Mouse (Mus musculus) kidney, embryonic 16.5 days (tissue): ENCODE data around the gene Dennd1c. TPM values are rescaled to one million over a fixed set of nuclear protein-coding genes. Genes with fewer than 3 reads are reported as not detected.
"Not testable (repeated sequence)": the region's sequence is repeated elsewhere in the genome, so short reads cannot be mapped to it uniquely, and the experiment has no call there.

Experiments
- ATAC-seq: fragments of 200-750 bp; cut with Nextera tagmentation; 2 replicates; pipeline ENCODE4 v1.8.0; 2017; ENCODE audit warnings: moderate TSS enrichment; ENCODE audit not compliant: low FRiP score, low TSS enrichment
- H3K27ac ChIP-seq: fragments of 300-500 bp; sonication (generic); 2 replicates; pipeline ENCODE4 v1.5.1; 2014; ENCODE audit warnings: low read length
- H3K27me3 ChIP-seq: fragments of 300-500 bp; sonication (generic); 2 replicates; pipeline ENCODE4 v1.6.1; 2014; ENCODE audit warnings: low read length, control low read depth, mixed read lengths; ENCODE audit not compliant: insufficient read depth
- H3K36me3 ChIP-seq: fragments of 300-500 bp; sonication (generic); 2 replicates; pipeline ENCODE4 v1.6.1; 2014; ENCODE audit warnings: low read length, control low read depth, mixed read lengths; ENCODE audit not compliant: insufficient read depth
- H3K4me1 ChIP-seq: fragments of 300-500 bp; sonication (generic); 2 replicates; pipeline ENCODE4 v1.6.1; 2014; ENCODE audit warnings: low read length, control low read depth, mixed read lengths; ENCODE audit not compliant: insufficient read depth
- H3K4me2 ChIP-seq: fragments of 300-500 bp; sonication (generic); replicated peaks from 2 replicates; pipeline ENCODE4 v1.6.1; 2014; ENCODE audit warnings: low read depth, low read length
- H3K4me3 ChIP-seq: fragments of 300-500 bp; sonication (generic); 2 replicates; pipeline ENCODE4 v1.5.1; 2014; ENCODE audit warnings: mild to moderate bottlenecking, low read length
- H3K9ac ChIP-seq: fragments of 300-500 bp; sonication (generic); replicated peaks from 2 replicates; pipeline ENCODE4 v1.6.1; 2014; ENCODE audit warnings: low read length
- H3K9me3 ChIP-seq: fragments of 300-500 bp; sonication (generic); 2 replicates; pipeline ENCODE4 v1.6.1; 2016; ENCODE audit warnings: low read length, control low read depth
- WGBS: fragments of 180-500 bp; shearing (Covaris S2); extraction: QIAGEN DNeasy Blood & Tissue Kit; methylation state at CpG from one replicate; pipeline ENCODE4 v1.1.7; 2014; 5-methylcytosine and 5-hydroxymethylcytosine counted together
- polyA plus RNA-seq: library from polyadenylated mRNA; unstranded; fragments of >200 nt; fragmentation: Nextera tagmentation; extraction: Ambion mirVana; gene quantifications from 2 replicates; pipeline ENCODE4 v1.2.1, GENCODE M21; 2015

Dennd1c gene
- polyA plus RNA-seq, 1 experiment from 2014 or later: 6.8 TPM

GRCm38 (mm10) chr17:57058891-57059485, 19.3 kb downstream of the Dennd1c start, which contains the start of gene Crb3:
Gene Crb3 (plus strand): TSS chr17:57059105.
- Histone ChIP-seq H3K4me2 (peak within 1 kb of the TSS; percentile 83), H3K36me3 (0 out of 2 replicates have a peak, but pooled peaks cover 8% of the 10 kb centered on the region)
- ATAC-seq: peak; percentile 7; the same call in 1 of the 2 replicates

GRCm38 (mm10) chr17:57056246-57056645, 22.1 kb downstream of the Dennd1c start:
- peaks cover 4% of the 10 kb centered on the region for H3K27me3 ChIP-seq
- H3K27ac ChIP-seq: no peak overlapping the region
- no peak for ATAC-seq
- H3K36me3 ChIP-seq: peaks cover 26% of the 10 kb centered on the region
- no peaks in the 10 kb centered on the region for H3K9me3 ChIP-seq
- 88% methylated on average over 3 of the region's 3 CpGs for WGBS
- peaks cover 11% of the 10 kb centered on the region for H3K4me1 ChIP-seq
- no peak overlapping the region for H3K4me3 ChIP-seq
- no peak overlapping the region for H3K9ac ChIP-seq
- no peak overlapping the region for H3K4me2 ChIP-seq

More at GRCm38 (mm10) chr17:57058891-57059485, 19.3 kb downstream of the Dennd1c start, which contains the start of gene Crb3:
- H3K27me3 ChIP-seq: peaks cover 28% of the 10 kb centered on the region
- WGBS: under 1% methylated on average over 17 of the region's 22 CpGs
- no peaks in the 10 kb centered on the region for H3K9me3 ChIP-seq
- H3K4me1 ChIP-seq: peaks cover 19% of the 10 kb centered on the region
- peak within 1 kb of the TSS; percentile 83 for H3K4me3 ChIP-seq
- H3K9ac ChIP-seq: peak within 1 kb of the TSS; percentile 85
- H3K27ac ChIP-seq: peak within 1 kb of the TSS; percentile 79

- not testable (repeated sequence) for H3K27ac ChIP-seq, H3K27me3 ChIP-seq, H3K9ac ChIP-seq, H3K4me3 ChIP-seq, H3K4me1 ChIP-seq, H3K4me2 ChIP-seq, ATAC-seq, H3K9me3 ChIP-seq
- peaks cover 37% of the 10 kb centered on the region for H3K36me3 ChIP-seq
- WGBS: 93% methylated on average over 4 of the region's 4 CpGs
Observed at GRCm38 (mm10) chr17:57051679-57052078, 26.6 kb downstream of the Dennd1c start.

- H3K36me3 ChIP-seq: peaks cover 29% of the 10 kb centered on the region
- no peak overlapping the region for H3K4me3 ChIP-seq
- H3K9ac ChIP-seq: no peak overlapping the region
- H3K4me2 ChIP-seq: no peak overlapping the region
- H3K27me3 ChIP-seq: no peaks in the 10 kb centered on the region
- ATAC-seq: no peak
- H3K9me3 ChIP-seq: no peaks in the 10 kb centered on the region
- H3K27ac ChIP-seq: no peak overlapping the region
- WGBS: 91% methylated on average over 3 of the region's 3 CpGs
- H3K4me1 ChIP-seq: no peaks in the 10 kb centered on the region; the same call in 1 of the 2 replicates
Observed at GRCm38 (mm10) chr17:57048816-57049215, 29.5 kb downstream of the Dennd1c start.

- Histone ChIP-seq H3K4me3 (no peak overlapping the region), H3K27ac (no peak overlapping the region), H3K4me2 (no peak overlapping the region), H3K27me3 (no peaks in the 10 kb centered on the region), H3K9me3 (no peaks in the 10 kb centered on the region), H3K9ac (no peak overlapping the region), H3K4me1 (no peaks in the 10 kb centered on the region; the same call in 1 of the 2 replicates), H3K36me3 (peaks cover 21% of the 10 kb centered on the region)
- 45% methylated on average over 5 of the region's 5 CpGs for WGBS
- 0 out of 2 replicates have a peak, but pooled peaks have one; percentile 24 for ATAC-seq
Observed at GRCm38 (mm10) chr17:57047406-57047805, 30.9 kb downstream of the Dennd1c start.

- ATAC-seq: no peak
- WGBS: 79% methylated on average over 8 of the region's 8 CpGs
Observed at GRCm38 (mm10) chr17:57041554-57041953, 36.8 kb downstream of the Dennd1c start, which contains the start of gene Slc25a41. Gene Slc25a41 (minus strand): TSS chr17:57041654.

GRCm38 (mm10) chr17:57038978-57039377, 39.3 kb downstream of the Dennd1c start:
- no peaks in the 10 kb centered on the region for H3K9me3 ChIP-seq
- H3K9ac ChIP-seq: no peak overlapping the region
- no peak overlapping the region for H3K27ac ChIP-seq
- no peaks in the 10 kb centered on the region for H3K36me3 ChIP-seq
- peaks cover 9% of the 10 kb centered on the region for H3K27me3 ChIP-seq
- no peaks in the 10 kb centered on the region for H3K4me1 ChIP-seq
- H3K4me2 ChIP-seq: no peak overlapping the region
- no peak for ATAC-seq
- WGBS: 47% methylated on average over 8 of the region's 8 CpGs
- H3K4me3 ChIP-seq: no peak overlapping the region

More at GRCm38 (mm10) chr17:57041554-57041953, 36.8 kb downstream of the Dennd1c start, which contains the start of gene Slc25a41:
- no peaks in the 10 kb centered on the region for H3K4me1 ChIP-seq
- H3K27me3 ChIP-seq: peaks cover 9% of the 10 kb centered on the region
- H3K9me3 ChIP-seq: no peaks in the 10 kb centered on the region
- no peak within 1 kb of the TSS for H3K27ac ChIP-seq
- no peak within 1 kb of the TSS for H3K4me3 ChIP-seq
- H3K4me2 ChIP-seq: no peak within 1 kb of the TSS
- no peaks in the 10 kb centered on the region for H3K36me3 ChIP-seq
- H3K9ac ChIP-seq: no peak within 1 kb of the TSS

- peaks cover 8% of the 10 kb centered on the region for H3K36me3 ChIP-seq
- no peaks in the 10 kb centered on the region for H3K27me3 ChIP-seq
- H3K4me3 ChIP-seq: peak overlapping the region; percentile 49; the same call in 1 of the 2 replicates
- H3K4me1 ChIP-seq: peaks cover 18% of the 10 kb centered on the region
- no peak for ATAC-seq
- H3K27ac ChIP-seq: no peak overlapping the region
- peak overlapping the region; percentile 60 for H3K4me2 ChIP-seq
- WGBS: 89% methylated on average over 4 of the region's 4 CpGs
- no peaks in the 10 kb centered on the region for H3K9me3 ChIP-seq
- H3K9ac ChIP-seq: no peak overlapping the region; the same call in 1 of the 2 replicates
Observed at GRCm38 (mm10) chr17:57032854-57033253, 45.5 kb downstream of the Dennd1c start.

- H3K36me3 ChIP-seq: peaks cover 17% of the 10 kb centered on the region
- peaks cover 18% of the 10 kb centered on the region for H3K4me1 ChIP-seq
- peak overlapping the region; percentile 60 for H3K4me2 ChIP-seq
- no peaks in the 10 kb centered on the region for H3K27me3 ChIP-seq
- no peaks in the 10 kb centered on the region for H3K9me3 ChIP-seq
- peak overlapping the region; percentile 77 for H3K9ac ChIP-seq
- H3K27ac ChIP-seq: peak overlapping the region; percentile 91
- peak overlapping the region; percentile 49 for H3K4me3 ChIP-seq
- ATAC-seq: peak; percentile 97
- WGBS: under 1% methylated on average over 38 of the region's 38 CpGs
Observed at GRCm38 (mm10) chr17:57031661-57032420, 46.5 kb downstream of the Dennd1c start.
